ENCODE assay signal across 17 mouse cellular contexts in genomic region chr16:78135501-78135900, GRCm38 (mm10).
DNase-seq lines count a peak whose midpoint lies in the region; ATAC-seq lines count a peak whose summit lies in the region.
"Had no signal": no experiment of that assay in that cellular context is flagged by ENCODE, and none has a peak within 500 bp of the region (broad histone marks: within the 10 kb centered on the region; RNA-seq: fewer than 3 reads in every experiment).

No protein-coding gene starts in this region.

- no peaks in the 10 kb centered on the region for H3K27me3 ChIP-seq in heart, embryonic 14.5 days (ENCODE audit: control insufficient read depth, insufficient read depth, low read length)
- no peaks in the 10 kb centered on the region for H3K27me3 ChIP-seq in heart, embryonic 12.5 days (replicated peaks)
- no peaks in the 10 kb centered on the region for H3K27me3 ChIP-seq in lung, embryonic 15.5 days
- H3K27me3 ChIP-seq: limb, embryonic 12.5 days; liver, embryonic 13.5 days had no signal

- no peak for DNase-seq in lung, postnatal 25 days (ENCODE audit: low spot score)
- peak; percentile 43 for DNase-seq in adrenal gland, adult 2 months
- DNase-seq in adrenal gland, adult 8-10 months = peak; percentile 6
- DNase-seq in kidney, postnatal 36 days = no peak
- DNase-seq: heart, postnatal 36 days; kidney, adult 18-20 months; kidney, postnatal 10 days; liver, embryonic 13.5 days; midbrain, embryonic 14.5 days; right cerebral cortex, postnatal 25 days; thymus, postnatal 36 days had no signal

- H3K4me1 ChIP-seq in heart, embryonic 14.5 days (ENCODE audit: control insufficient read depth in 2 of 2, insufficient read depth in 2 of 2, low read length in 2 of 2) = peaks cover 2 to 8% of the 10 kb centered on the region in 2 experiments; a peak in 1 of 4 replicates
- H3K4me1 ChIP-seq in heart, embryonic 12.5 days (replicated peaks) = no peaks in the 10 kb centered on the region
- H3K4me1 ChIP-seq in lung, embryonic 15.5 days = peaks cover 6% of the 10 kb centered on the region; the same call in 1 of the 2 replicates
- H3K4me1 ChIP-seq: limb, embryonic 12.5 days; liver, embryonic 13.5 days had no signal

- H3K4me2 ChIP-seq in heart, embryonic 14.5 days (ENCODE audit: low read length) = 0 out of 2 replicates have a peak overlapping the region, but pooled peaks have one; percentile 29
- no peak overlapping the region for H3K4me2 ChIP-seq in heart, embryonic 12.5 days
- peak overlapping the region; percentile 20; the same call in 1 of the 2 replicates for H3K4me2 ChIP-seq in lung, embryonic 15.5 days
- H3K4me2 ChIP-seq: limb, embryonic 12.5 days; liver, embryonic 13.5 days had no signal

- no peak overlapping the region; a peak in 1 of 4 replicates for H3K27ac ChIP-seq in heart, embryonic 14.5 days (replicated peaks in 1 of 2; ENCODE audit: control insufficient read depth in 1 of 2, insufficient read depth in 1 of 2, low read depth in 2 of 2, low read length in 2 of 2)
- no peak overlapping the region for H3K27ac ChIP-seq in heart, embryonic 12.5 days (ENCODE audit: poor library complexity, severe bottlenecking)
- no peak overlapping the region for H3K27ac ChIP-seq in lung, embryonic 15.5 days
- H3K27ac ChIP-seq: left cerebral cortex, adult 2 months; limb, embryonic 12.5 days; liver, embryonic 13.5 days had no signal

- H3K36me3 ChIP-seq in heart, embryonic 14.5 days (ENCODE audit: control insufficient read depth, insufficient read depth, low read length) = no peaks in the 10 kb centered on the region
- no peaks in the 10 kb centered on the region for H3K36me3 ChIP-seq in heart, embryonic 12.5 days
- no peaks in the 10 kb centered on the region for H3K36me3 ChIP-seq in lung, embryonic 15.5 days
- H3K36me3 ChIP-seq: limb, embryonic 12.5 days; liver, embryonic 13.5 days had no signal

- WGBS in heart, embryonic 14.5 days = 48% methylated on average over 5 of the region's 5 CpGs
- WGBS in heart, embryonic 12.5 days = 72% methylated on average over 5 of the region's 5 CpGs
- 34% methylated on average over 5 of the region's 5 CpGs for whole genome bisulfite sequencing in lung, embryonic 15.5 days

- H3K9ac ChIP-seq in heart, embryonic 14.5 days (ENCODE audit: low read length) = no peak overlapping the region
- no peak overlapping the region for H3K9ac ChIP-seq in heart, embryonic 12.5 days
- no peak overlapping the region for H3K9ac ChIP-seq in lung, embryonic 15.5 days
- H3K9ac ChIP-seq: limb, embryonic 12.5 days; liver, embryonic 13.5 days had no signal

- no peak overlapping the region for H3K4me3 ChIP-seq in heart, embryonic 14.5 days (ENCODE audit: control insufficient read depth in 1 of 2, insufficient read depth in 1 of 2, low read depth in 1 of 2, low read length in 2 of 2)
- H3K4me3 ChIP-seq in heart, embryonic 12.5 days = no peak overlapping the region
- peak overlapping the region; percentile 10; the same call in 1 of the 2 replicates for H3K4me3 ChIP-seq in lung, embryonic 15.5 days
- H3K4me3 ChIP-seq: left cerebral cortex, adult 2 months; limb, embryonic 12.5 days; liver, embryonic 13.5 days had no signal

- H3K9me3 ChIP-seq in heart, embryonic 14.5 days (ENCODE audit: control insufficient read depth, low read length) = no peaks in the 10 kb centered on the region
- H3K9me3 ChIP-seq in heart, embryonic 12.5 days (replicated peaks) = 0 out of 2 replicates have a peak, but pooled peaks cover 2% of the 10 kb centered on the region
- H3K9me3 ChIP-seq in lung, embryonic 15.5 days = no peaks in the 10 kb centered on the region
- H3K9me3 ChIP-seq: limb, embryonic 12.5 days; liver, embryonic 13.5 days had no signal

- ATAC-seq in heart, embryonic 14.5 days (ENCODE audit: insufficient number of reproducible peaks, insufficient read depth, low FRiP score, low read depth) = no peak
- no peak for ATAC-seq in heart, embryonic 12.5 days (ENCODE audit: insufficient number of reproducible peaks, low FRiP score)
- ATAC-seq in lung, embryonic 15.5 days (ENCODE audit: borderline replicate concordance, extremely low read depth, low FRiP score, low TSS enrichment) = peak; percentile 88; the same call in 1 of the 2 replicates
- ATAC-seq: forebrain, embryonic 16.5 days had no signal

Comparison
In these comparisons a context has a peak if more than half of its experiments do, and no peak if none do; other contexts are left out.
1. DNase-seq: peak in adrenal gland, adult 2 months (single experiment) and adrenal gland, adult 8-10 months (single experiment); none in lung, postnatal 25 days (single experiment) and kidney, postnatal 36 days (0 of 2).